Mouse (Mus musculus) gastrocnemius, postnatal 14 days (tissue): ENCODE results near the gene Dennd2c. TPM values are rescaled to one million over a fixed set of nuclear protein-coding genes. Genes with fewer than 3 reads are reported as not detected.
"Not testable (repeated sequence)": the region's sequence is repeated elsewhere in the genome, so short reads cannot be mapped to it uniquely, and the experiment has no call there.

ENCODE experiments used
- DNase-seq: peaks from one replicate; pipeline ENCODE4 v3.0.0; 2021; ENCODE audit warnings: mixed read lengths
- intact Hi-C: fragments of 180-260 bp; cut with DNase I; formaldehyde crosslinking; loops from one replicate; pipeline ENCODE4 v1.15.1; 2025; ENCODE audit warnings: low total_unique reads
- total RNA-seq, 2 experiments: library from RNA; stranded (reverse); gene quantifications; 2 replicates each; pipeline ENCODE4 v1.2.3; 2021

Gene Dennd2c
- total RNA-seq, 2 experiments from 2014 or later = 2.9 to 4.7 TPM

GRCm38 (mm10) chr3:103101194-103101593, 1.2 kb upstream of the Dennd2c start:
- DNase-seq = no peak
- intact Hi-C loops = loop anchor here (10.0 kb wide), 1 partner anchor 64 kb away; no protein-coding TSS in a partner anchor

GRCm38 (mm10) chr3:103101909-103102308, 495 bp upstream of the Dennd2c start:
- DNase-seq = peak; percentile 10
- intact Hi-C loops = loop anchor here (10.0 kb wide), 1 partner anchor 63 kb away; no protein-coding TSS in a partner anchor

DNA sequence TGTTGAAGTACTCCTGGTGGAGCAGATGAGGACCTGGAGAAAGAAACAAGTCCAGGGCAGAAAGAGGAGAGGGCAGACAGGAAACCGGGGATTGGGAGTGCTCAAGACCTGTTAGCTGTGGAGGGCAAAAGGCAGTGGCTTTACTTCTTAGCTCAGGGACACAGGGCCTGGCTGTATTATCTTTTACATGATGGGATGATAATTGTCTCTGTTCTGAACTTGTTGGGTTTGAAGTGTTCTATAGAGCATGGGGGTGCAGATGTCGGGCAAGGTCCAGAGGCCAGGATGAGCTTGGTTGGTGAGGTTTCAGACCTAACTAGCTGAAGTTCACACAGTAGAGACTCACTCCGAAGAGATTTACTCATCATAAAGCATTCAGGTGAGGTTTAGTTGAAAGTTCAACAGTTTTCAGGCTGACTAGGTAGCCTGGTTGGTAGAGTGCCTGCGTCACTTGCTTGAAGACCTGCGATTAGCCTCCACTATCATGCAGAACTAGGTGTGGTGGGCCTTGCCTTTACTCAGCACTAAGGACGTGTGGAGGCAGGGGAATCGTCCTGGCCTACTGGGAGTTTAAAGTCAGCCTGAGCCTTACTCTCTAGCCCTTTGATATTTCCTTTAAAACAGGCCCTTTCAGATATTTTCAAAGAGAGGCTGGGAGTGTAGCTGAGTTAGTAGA, 5.3 kb downstream of the Dennd2c start:
- DNase-seq = no peak
- intact Hi-C loops = loop anchor here (10.0 kb wide), 1 partner anchor 57 kb away; no protein-coding TSS in a partner anchor

DNA sequence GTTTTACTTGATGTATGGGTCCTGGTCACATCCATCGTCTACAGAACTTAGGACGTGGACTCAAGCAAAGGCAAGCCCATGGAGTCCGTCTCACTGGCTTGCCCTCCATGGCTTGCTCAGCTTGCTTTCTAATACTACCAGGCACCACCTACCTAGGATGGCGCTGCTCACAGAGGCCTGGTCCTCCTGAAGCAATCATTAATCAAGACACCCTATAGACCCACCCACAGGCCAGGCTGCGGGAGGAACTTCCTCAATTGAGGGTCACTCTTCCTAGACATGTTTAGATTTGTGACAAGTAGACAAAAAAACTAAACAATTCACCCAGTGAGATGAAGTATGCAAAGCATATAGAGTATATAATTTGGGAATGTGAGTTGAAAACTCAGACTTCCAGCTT, 9.8 kb downstream of the Dennd2c start:
- DNase-seq = no peak
- intact Hi-C loops = no loop called here

GRCm38 (mm10) chr3:103123636-103124035, 21.2 kb downstream of the Dennd2c start:
- no peak for DNase-seq
- intact Hi-C loops = no loop called here

DNA sequence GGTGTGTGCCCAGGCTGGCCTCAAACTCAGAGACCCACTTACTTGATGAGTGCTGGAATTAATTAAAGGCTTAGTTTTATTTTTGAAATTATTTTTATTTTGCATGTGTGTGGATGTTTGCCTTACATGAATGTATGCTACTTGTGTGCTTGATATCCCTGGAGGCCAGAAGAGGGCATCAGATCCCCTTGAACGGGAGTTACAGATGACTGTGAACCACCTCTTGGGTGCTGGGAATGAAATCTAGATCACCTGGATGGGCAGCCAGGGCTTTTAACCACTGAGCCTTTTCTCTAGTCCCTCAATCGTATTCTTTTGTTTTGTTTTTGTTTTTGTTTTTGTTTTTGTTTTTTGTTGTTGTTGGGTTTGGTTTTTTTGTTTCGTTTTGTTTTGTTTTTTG, 23.7 kb downstream of the Dennd2c start:
- DNase-seq = no peak
- intact Hi-C loops = no loop called here

- no peak for DNase-seq
- intact Hi-C loops = no loop called here
Measured at GRCm38 (mm10) chr3:103127177-103127576, 24.8 kb downstream of the Dennd2c start.

DNA sequence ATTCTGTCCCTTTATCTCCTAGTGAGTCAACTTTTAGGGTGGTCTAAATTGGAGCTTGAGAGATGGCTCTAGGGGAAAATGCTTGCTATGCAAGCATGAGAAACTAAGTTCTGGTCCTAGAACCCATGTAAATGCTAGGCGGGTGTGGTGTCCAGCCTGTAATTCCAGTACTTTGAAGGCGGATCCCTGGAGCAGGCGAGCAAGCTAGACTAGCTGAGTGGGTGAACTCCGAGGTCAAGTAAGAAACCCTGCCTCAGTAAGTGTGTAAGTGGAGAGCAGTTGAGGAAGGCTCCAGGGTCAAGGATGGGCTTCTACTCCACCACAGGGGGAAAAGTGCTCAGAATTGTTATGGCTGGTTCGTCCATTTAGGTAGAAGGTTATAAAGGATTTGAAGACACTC, 25.3 kb downstream of the Dennd2c start:
- intact Hi-C loops = no loop called here
- DNase-seq = no peak

DNA sequence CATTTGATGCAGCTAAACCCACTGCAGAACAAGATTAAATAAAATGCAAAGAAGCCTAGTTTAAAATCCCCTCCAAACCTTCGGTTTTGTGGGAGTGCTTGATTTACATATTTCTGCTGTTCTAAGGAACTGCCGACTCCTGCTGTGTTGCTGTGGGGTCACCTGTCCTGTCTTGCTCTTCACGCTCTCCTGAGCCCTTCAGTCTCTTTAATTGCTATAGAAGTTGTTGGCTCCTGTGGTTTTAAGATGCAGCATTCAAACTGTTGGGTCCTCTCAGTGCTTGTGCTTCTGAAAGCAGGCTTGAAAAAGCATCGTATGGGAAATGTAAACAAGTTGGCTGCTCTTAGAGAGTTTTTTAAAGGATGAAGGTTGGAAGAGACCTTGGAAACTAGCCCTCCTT, 25.8 kb downstream of the Dennd2c start:
- intact Hi-C loops = no loop called here
- no peak for DNase-seq

DNA sequence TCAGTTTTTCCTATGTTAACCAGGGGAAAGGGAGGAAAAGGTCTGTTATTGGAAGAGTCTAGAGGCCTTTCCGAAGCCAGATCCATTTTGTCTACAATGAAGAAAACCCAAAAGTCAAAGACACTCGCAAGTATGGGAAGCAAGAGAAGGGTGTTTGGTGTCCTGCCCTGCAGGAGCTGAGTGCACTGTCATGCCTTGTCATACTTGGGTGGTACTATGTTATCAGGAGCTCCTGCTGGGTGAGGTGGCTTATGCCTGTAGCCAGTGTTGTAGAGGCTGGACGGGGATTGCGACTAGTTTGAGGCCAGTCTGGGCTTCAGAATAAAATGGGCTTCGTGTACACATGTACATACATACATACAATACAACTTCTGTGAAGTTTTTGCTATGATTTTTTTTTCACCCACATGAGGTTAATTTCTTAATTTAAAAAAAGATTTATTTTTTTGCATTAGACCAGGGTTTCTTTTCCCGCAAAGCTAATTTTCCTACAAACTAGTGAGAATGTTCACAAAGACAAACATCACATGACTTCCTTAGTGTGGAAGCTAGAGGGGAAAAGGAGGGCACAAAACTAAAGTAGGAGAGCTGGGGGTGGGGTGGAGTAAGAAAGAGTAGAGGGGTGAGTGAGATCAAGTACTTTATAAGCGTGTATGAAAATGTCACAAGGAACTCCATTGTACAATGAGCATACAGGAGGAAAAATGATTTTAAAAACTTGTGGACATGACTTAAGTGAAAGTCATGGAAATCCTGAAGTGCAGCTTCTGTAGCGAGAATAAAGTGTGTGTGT, 27.2 kb downstream of the Dennd2c start:
- no peak for DNase-seq
- intact Hi-C loops = no loop called here

DNA sequence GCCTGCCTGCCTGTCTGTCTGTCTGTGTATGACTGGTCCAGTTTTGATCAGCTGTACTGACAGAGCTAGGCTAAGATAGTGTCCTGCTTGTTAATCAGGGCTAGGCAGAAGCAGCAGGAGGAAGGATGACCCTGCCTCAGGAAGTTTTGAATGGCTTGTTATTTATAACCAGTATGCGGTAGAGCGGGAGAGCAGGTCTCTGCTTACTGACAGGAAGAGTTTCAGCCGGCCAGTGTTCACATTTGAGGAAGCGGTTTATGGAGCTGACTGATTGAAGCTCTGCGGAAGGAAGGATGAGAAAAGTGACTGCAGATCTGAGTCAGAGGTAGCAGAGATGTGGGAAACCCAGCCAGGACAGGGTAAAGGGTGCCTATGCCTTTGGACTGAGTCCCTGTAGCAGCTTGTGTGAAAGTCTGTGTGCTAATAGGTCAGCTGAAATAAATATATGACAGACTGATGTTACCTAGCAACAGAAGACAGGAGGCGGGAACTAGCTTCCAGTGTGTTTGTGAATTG, 27.9 kb downstream of the Dennd2c start:
- intact Hi-C loops = no loop called here
- no peak for DNase-seq

DNA sequence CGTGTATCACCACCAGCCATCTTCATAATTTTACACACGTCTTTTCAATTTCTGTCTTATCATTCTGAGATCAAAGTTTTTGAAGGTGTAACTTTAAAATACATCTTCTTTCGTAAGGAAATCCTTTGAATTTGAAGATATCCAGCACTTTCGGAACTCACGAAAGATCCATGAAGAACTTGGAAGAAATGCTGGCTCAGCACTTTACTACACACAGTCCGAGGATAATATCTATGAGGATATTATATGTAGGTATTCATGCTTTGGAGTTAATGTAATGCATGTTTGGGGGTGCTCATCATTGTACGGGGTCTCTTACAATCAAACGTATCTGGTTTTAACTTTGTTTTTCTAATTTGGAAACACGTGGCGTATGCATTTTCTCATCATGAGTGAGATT, 30.7 kb downstream of the Dennd2c start:
- intact Hi-C loops = no loop called here
- DNase-seq = no peak

- DNase-seq = no peak
- intact Hi-C loops = no loop called here
Measured at GRCm38 (mm10) chr3:103136414-103137077, 34.1 kb downstream of the Dennd2c start.

- DNase-seq = peak; percentile 19
- intact Hi-C loops = no loop called here
Measured at GRCm38 (mm10) chr3:103139047-103139446, 36.6 kb downstream of the Dennd2c start.

DNA sequence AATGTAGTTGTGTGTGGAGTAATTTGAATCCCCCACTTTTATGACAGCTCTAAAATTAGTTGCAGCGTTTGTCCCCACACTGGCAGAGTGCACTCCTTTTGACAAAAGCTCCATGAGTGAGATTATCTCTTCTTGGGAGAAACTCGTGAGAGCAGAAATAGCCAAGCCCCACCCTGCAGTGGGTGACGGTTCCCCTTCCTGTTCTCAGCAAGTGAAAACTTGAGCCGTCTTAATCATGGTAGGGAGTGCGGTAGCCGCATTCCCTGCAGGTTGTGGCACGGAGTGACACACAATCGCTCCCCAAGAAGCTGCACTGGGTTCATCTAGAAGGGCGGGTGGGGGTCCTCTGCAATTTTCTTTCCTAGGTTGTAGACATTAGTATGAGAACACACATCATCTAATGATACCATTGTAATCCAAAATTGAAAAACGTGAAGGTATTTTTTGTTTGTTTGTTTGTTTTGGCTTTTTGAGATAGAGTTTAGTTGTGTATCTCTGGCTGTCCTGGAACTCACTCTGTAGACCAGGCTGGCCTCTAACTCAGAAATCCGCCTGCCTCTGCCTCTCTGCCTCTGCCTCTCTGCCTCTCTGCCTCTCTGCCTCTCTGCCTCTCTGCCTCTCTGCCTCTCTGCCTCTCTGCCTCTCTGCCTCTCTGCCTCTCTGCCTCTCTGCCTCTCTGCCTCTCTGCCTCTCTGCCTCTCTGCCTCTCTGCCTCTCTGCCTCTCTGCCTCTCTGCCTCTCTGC, 37.9 kb downstream of the Dennd2c start:
- DNase-seq = peak; percentile 32
- intact Hi-C loops = not testable (repeated sequence)

- intact Hi-C loops = no loop called here
- peak; percentile 19 for DNase-seq
Measured at GRCm38 (mm10) chr3:103141287-103141686, 38.9 kb downstream of the Dennd2c start.

DNA sequence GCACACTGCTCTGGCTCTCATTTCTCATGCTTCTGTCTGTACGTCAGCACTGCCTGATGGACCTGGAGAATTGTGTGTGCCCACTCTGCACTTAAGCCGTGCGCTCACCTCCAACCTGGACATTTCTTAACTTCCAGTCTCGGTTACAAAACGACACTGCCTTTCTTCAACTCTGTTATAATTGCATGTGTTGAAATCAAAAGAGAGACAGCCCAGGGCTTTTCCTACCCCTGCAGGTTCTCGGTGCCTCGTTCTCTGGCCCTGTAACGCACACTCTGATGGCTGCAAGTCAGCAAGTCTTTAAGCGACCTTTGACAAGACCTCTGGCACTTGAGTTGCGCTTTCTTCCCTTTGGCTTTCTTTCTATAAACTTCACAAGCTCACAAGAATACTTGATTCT, 40.0 kb downstream of the Dennd2c start:
- no peak for DNase-seq
- intact Hi-C loops = no loop called here

GRCm38 (mm10) chr3:103145336-103145735, 42.9 kb downstream of the Dennd2c start:
- intact Hi-C loops = no loop called here
- DNase-seq = no peak

DNA sequence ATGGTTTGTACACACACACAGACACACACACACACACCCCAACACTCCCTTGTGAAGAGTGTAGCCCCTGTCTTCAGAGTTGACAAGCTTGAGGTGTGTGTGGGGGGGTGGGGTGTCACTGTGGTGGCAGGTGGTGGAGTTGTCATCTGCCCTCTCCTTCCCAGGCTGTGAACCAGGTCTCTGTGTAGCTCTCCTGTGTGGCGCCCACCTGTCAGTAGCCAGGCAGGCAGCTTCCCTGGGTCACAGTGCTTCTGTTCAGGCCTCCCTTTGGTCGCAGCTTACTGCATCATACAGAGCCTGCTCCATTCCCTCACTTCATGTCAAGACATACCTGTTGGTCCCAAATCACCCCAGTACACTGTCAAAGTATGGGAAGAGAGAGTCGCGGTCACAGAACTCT, 43.4 kb downstream of the Dennd2c start:
- DNase-seq = no peak
- intact Hi-C loops = no loop called here
